Mouse (Mus musculus): ENCODE results near the gene Trim2. TPM values are rescaled to one million over a fixed set of nuclear protein-coding genes. Genes with fewer than 3 reads are reported as not detected.

Trim2 gene
- total RNA-seq, 2 experiments from 2014 or later, result 190 to 200 TPM

- DNase-seq (ENCODE audit: low spot score in 2 of 2), result no peak
- intact Hi-C loops (cut with DNase I), result no loop called here
Measured at GRCm38 (mm10) chr3:84235420-84236304, 71.0 kb downstream of the Trim2 start.

GRCm38 (mm10) chr3:84234562-84234961 lies 72.1 kb downstream of the Trim2 start:
- DNase-seq (ENCODE audit: low spot score in 2 of 2), result no peak
- intact Hi-C loops (cut with DNase I), result no loop called here

GRCm38 (mm10) chr3:84233663-84234415 lies 72.8 kb downstream of the Trim2 start:
- intact Hi-C loops (cut with DNase I), result no loop called here
- DNase-seq (ENCODE audit: low spot score in 2 of 2), result no peak

- DNase-seq (ENCODE audit: low spot score in 2 of 2), result no peak
- intact Hi-C loops (cut with DNase I), result no loop called here
Measured at GRCm38 (mm10) chr3:84232312-84232711, 74.4 kb downstream of the Trim2 start.

- no peak for DNase-seq (ENCODE audit: low spot score in 2 of 2)
- intact Hi-C loops (cut with DNase I), result no loop called here
Measured at GRCm38 (mm10) chr3:84230988-84231387, 75.7 kb downstream of the Trim2 start.

GRCm38 (mm10) chr3:84228911-84229310 lies 77.8 kb downstream of the Trim2 start:
- intact Hi-C loops (cut with DNase I), result loop anchor here (2.0 kb wide), 1 partner anchor 28 kb away; no protein-coding TSS in a partner anchor
- peak; percentile 60 to 69 for DNase-seq (ENCODE audit: low spot score in 2 of 2)

GRCm38 (mm10) chr3:84228203-84228870 lies 78.3 kb downstream of the Trim2 start:
- no peak for DNase-seq (ENCODE audit: low spot score in 2 of 2)

GRCm38 (mm10) chr3:84227628-84228027 lies 79.0 kb downstream of the Trim2 start:
- intact Hi-C loops (cut with DNase I), result loop anchor here (2.0 kb wide), 1 partner anchor 29 kb away; no protein-coding TSS in a partner anchor
- DNase-seq (ENCODE audit: low spot score in 2 of 2), result no peak

More at GRCm38 (mm10) chr3:84228203-84228870, 78.3 kb downstream of the Trim2 start:
- intact Hi-C loops (cut with DNase I), result loop anchor here (2.0 kb wide), 1 partner anchor 28 kb away; no protein-coding TSS in a partner anchor

- intact Hi-C loops (cut with DNase I), result no loop called here
- no peak for DNase-seq (ENCODE audit: low spot score in 2 of 2)
Measured at GRCm38 (mm10) chr3:84224982-84225381, 81.7 kb downstream of the Trim2 start.

GRCm38 (mm10) chr3:84220748-84221147 lies 85.9 kb downstream of the Trim2 start:
- intact Hi-C loops (cut with DNase I), result no loop called here

GRCm38 (mm10) chr3:84220326-84220725 lies 86.4 kb downstream of the Trim2 start:
- intact Hi-C loops (cut with DNase I), result no loop called here
- no peak for DNase-seq (ENCODE audit: low spot score in 2 of 2)

More at GRCm38 (mm10) chr3:84220748-84221147, 85.9 kb downstream of the Trim2 start:
- peak; percentile 81 to 85 for DNase-seq (ENCODE audit: low spot score in 2 of 2)

GRCm38 (mm10) chr3:84219720-84220273 lies 86.9 kb downstream of the Trim2 start:
- intact Hi-C loops (cut with DNase I), result loop anchor here (5.0 kb wide), 2 partner anchors 38 to 83 kb away; no protein-coding TSS in a partner anchor
- DNase-seq (ENCODE audit: low spot score in 2 of 2), result peak in 1 of 2 experiments; percentile 53

GRCm38 (mm10) chr3:84219166-84219710 lies 87.4 kb downstream of the Trim2 start:
- intact Hi-C loops (cut with DNase I), result loop anchor here (5.0 kb wide), 2 partner anchors 38 to 83 kb away; no protein-coding TSS in a partner anchor
- DNase-seq (ENCODE audit: low spot score in 2 of 2), result no peak

- intact Hi-C loops (cut with DNase I), result loop anchor here (5.0 kb wide), 2 partner anchors 39 to 84 kb away; no protein-coding TSS in a partner anchor
- DNase-seq (ENCODE audit: low spot score in 2 of 2), result no peak
Measured at GRCm38 (mm10) chr3:84218498-84218897, 88.2 kb downstream of the Trim2 start.

- intact Hi-C loops (cut with DNase I), result loop anchor here (5.0 kb wide), 2 partner anchors 39 to 84 kb away; no protein-coding TSS in a partner anchor
- DNase-seq (ENCODE audit: low spot score in 2 of 2), result no peak
Measured at GRCm38 (mm10) chr3:84217961-84218351, 88.7 kb downstream of the Trim2 start.

- peak in 1 of 2 experiments; percentile 38 for DNase-seq (ENCODE audit: low spot score in 2 of 2)
- intact Hi-C loops (cut with DNase I), result loop anchor here (5.0 kb wide), 2 partner anchors 40 to 85 kb away; no protein-coding TSS in a partner anchor
Measured at GRCm38 (mm10) chr3:84217118-84217960, 89.3 kb downstream of the Trim2 start.

- intact Hi-C loops (cut with DNase I), result loop anchor here (5.0 kb wide), 2 partner anchors 41 to 86 kb away; no protein-coding TSS in a partner anchor
- DNase-seq (ENCODE audit: low spot score in 2 of 2), result no peak
Measured at GRCm38 (mm10) chr3:84215743-84216360, 90.8 kb downstream of the Trim2 start.

All from left cerebral cortex, postnatal 14 days (tissue).